Mouse (Mus musculus): ENCODE measurements around the gene Kif1bp. TPM values are rescaled to one million over a fixed set of nuclear protein-coding genes. Genes with fewer than 3 reads are reported as not detected.
"Not testable (repeated sequence)": the region's sequence is repeated elsewhere in the genome, so short reads cannot be mapped to it uniquely, and the experiment has no call there.

The Kif1bp gene
- 12.9 and 13.7 TPM in 2 replicates for polyA plus RNA-seq (2015; fragmentation: Nextera tagmentation; extraction: Ambion mirVana)

GRCm38 (mm10) chr10:62578338-62579100 is at the start of gene Kif1bp:
Kif1bp (minus strand) TSS chr10:62578457.
- Histone ChIP-seq H3K9ac (peak within 1 kb of the TSS; percentile 85), H3K4me1 (replicated peaks) (peaks cover 18% of the 10 kb centered on the region), H3K4me3 (replicated peaks) (peak within 1 kb of the TSS; percentile 83), H3K36me3 (peaks cover 45% of the 10 kb centered on the region), H3K27me3 (no peaks in the 10 kb centered on the region), H3K27ac (peak within 1 kb of the TSS; percentile 53), H3K4me2 (peak within 1 kb of the TSS; percentile 91), H3K9me3 (replicated peaks) (no peaks in the 10 kb centered on the region)
- ATAC-seq (ENCODE audit: low read depth), result peak; percentile 96
- WGBS (ENCODE audit: insufficient replicate concordance), result 6% methylated on average over 33 of the region's 33 CpGs
- DNase-seq, result peak; percentile 94

- peaks cover 36% of the 10 kb centered on the region for H3K4me1 ChIP-seq (replicated peaks)
- no peak overlapping the region for H3K9ac ChIP-seq
- no peaks in the 10 kb centered on the region for H3K9me3 ChIP-seq (replicated peaks)
- H3K4me2 ChIP-seq, result peak overlapping the region; percentile 96; the same call in 1 of the 2 replicates
- no peak for ATAC-seq (ENCODE audit: low read depth)
- DNase-seq, result no peak
- no peak overlapping the region for H3K27ac ChIP-seq
- H3K36me3 ChIP-seq, result peaks cover 6% of the 10 kb centered on the region
- 75% methylated on average over 3 of the region's 3 CpGs for WGBS (ENCODE audit: insufficient replicate concordance)
- H3K4me3 ChIP-seq (replicated peaks), result no peak overlapping the region
- no peaks in the 10 kb centered on the region for H3K27me3 ChIP-seq
Measured at GRCm38 (mm10) chr10:62604161-62604560, 25.9 kb upstream of the Kif1bp start.

- Histone ChIP-seq H3K4me1 (replicated peaks) (peaks cover 41% of the 10 kb centered on the region), H3K9me3 (replicated peaks) (no peaks in the 10 kb centered on the region), H3K36me3 (peaks cover 13% of the 10 kb centered on the region), H3K27me3 (no peaks in the 10 kb centered on the region), H3K4me2 (peak overlapping the region; percentile 96), H3K27ac (no peak overlapping the region; the same call in 1 of the 2 replicates), H3K9ac (peak overlapping the region; percentile 88; the same call in 1 of the 2 replicates), H3K4me3 (replicated peaks) (peak overlapping the region; percentile 93)
- no peak for DNase-seq
- 73% methylated on average over 12 of the region's 12 CpGs for WGBS (ENCODE audit: insufficient replicate concordance)
- no peak for ATAC-seq (ENCODE audit: low read depth)
Measured at GRCm38 (mm10) chr10:62603233-62604030, 25.2 kb upstream of the Kif1bp start.

- Histone ChIP-seq H3K27me3 (no peaks in the 10 kb centered on the region), H3K4me1 (replicated peaks) (peaks cover 50% of the 10 kb centered on the region), H3K9ac (peak within 1 kb of the TSS; percentile 88), H3K9me3 (replicated peaks) (no peaks in the 10 kb centered on the region), H3K36me3 (peaks cover 23% of the 10 kb centered on the region), H3K27ac (peak within 1 kb of the TSS; percentile 80), H3K4me2 (peak within 1 kb of the TSS; percentile 96), H3K4me3 (replicated peaks) (peak within 1 kb of the TSS; percentile 93)
- WGBS (ENCODE audit: insufficient replicate concordance), result 3% methylated on average over 53 of the region's 53 CpGs
- DNase-seq, result peak; percentile 80
- ATAC-seq (ENCODE audit: low read depth), result peak; percentile 95
Measured at GRCm38 (mm10) chr10:62602177-62603040, 24.2 kb upstream of the Kif1bp start, which contains the start of gene Ddx21. Ddx21 (minus strand) TSS chr10:62602281.

GRCm38 (mm10) chr10:62601833-62602176 is 23.5 kb upstream of the Kif1bp start:
- Histone ChIP-seq H3K9ac (peak overlapping the region; percentile 88), H3K4me3 (replicated peaks) (peak overlapping the region; percentile 93), H3K27me3 (no peaks in the 10 kb centered on the region), H3K9me3 (replicated peaks) (no peaks in the 10 kb centered on the region), H3K4me2 (peak overlapping the region; percentile 96), H3K36me3 (peaks cover 29% of the 10 kb centered on the region), H3K4me1 (replicated peaks) (peaks cover 52% of the 10 kb centered on the region), H3K27ac (peak overlapping the region; percentile 80)
- DNase-seq (no peak), ATAC-seq (ENCODE audit: low read depth) (peak; percentile 67)
- under 1% methylated on average over 23 of the region's 23 CpGs for WGBS (ENCODE audit: insufficient replicate concordance)

- H3K4me3 ChIP-seq (replicated peaks), result peak overlapping the region; percentile 93
- WGBS (ENCODE audit: insufficient replicate concordance), result 4% methylated on average over 20 of the region's 20 CpGs
- peak overlapping the region; percentile 96 for H3K4me2 ChIP-seq
- peaks cover 55% of the 10 kb centered on the region for H3K4me1 ChIP-seq (replicated peaks)
- ATAC-seq (ENCODE audit: low read depth), result no peak
- H3K9ac ChIP-seq, result peak overlapping the region; percentile 88
- no peak overlapping the region for H3K27ac ChIP-seq
- no peaks in the 10 kb centered on the region for H3K27me3 ChIP-seq
- H3K36me3 ChIP-seq, result peaks cover 33% of the 10 kb centered on the region
- DNase-seq, result peak; percentile 23
- no peaks in the 10 kb centered on the region for H3K9me3 ChIP-seq (replicated peaks)
Measured at GRCm38 (mm10) chr10:62601053-62601791, 23.0 kb upstream of the Kif1bp start.

- Histone ChIP-seq H3K27me3 (no peaks in the 10 kb centered on the region), H3K36me3 (peaks cover 44% of the 10 kb centered on the region), H3K4me2 (peak overlapping the region; percentile 96), H3K4me3 (replicated peaks) (peak overlapping the region; percentile 93), H3K9me3 (replicated peaks) (no peaks in the 10 kb centered on the region), H3K4me1 (replicated peaks) (peaks cover 55% of the 10 kb centered on the region), H3K27ac (no peak overlapping the region; the same call in 1 of the 2 replicates), H3K9ac (peak overlapping the region; percentile 63)
- DNase-seq (no peak), ATAC-seq (ENCODE audit: low read depth) (no peak)
- WGBS (ENCODE audit: insufficient replicate concordance), result 57% methylated on average over 6 of the region's 6 CpGs
Measured at GRCm38 (mm10) chr10:62600056-62600455, 21.8 kb upstream of the Kif1bp start.

GRCm38 (mm10) chr10:62599311-62599710 is 21.1 kb upstream of the Kif1bp start:
- not testable (repeated sequence) for DNase-seq; ATAC-seq (ENCODE audit: low read depth); H3K27ac ChIP-seq; H3K9ac ChIP-seq; H3K27me3 ChIP-seq; H3K4me3 ChIP-seq (replicated peaks); H3K9me3 ChIP-seq (replicated peaks)
- 83% methylated on average over 3 of the region's 3 CpGs for WGBS (ENCODE audit: insufficient replicate concordance)
- 0 out of 2 replicates have a peak overlapping the region, but pooled peaks have one; percentile 6 for H3K4me2 ChIP-seq
- peaks cover 55% of the 10 kb centered on the region for H3K4me1 ChIP-seq (replicated peaks)
- H3K36me3 ChIP-seq, result peaks cover 52% of the 10 kb centered on the region

- Histone ChIP-seq H3K4me3 (replicated peaks) (no peak overlapping the region), H3K9me3 (replicated peaks) (no peaks in the 10 kb centered on the region), H3K9ac (no peak overlapping the region), H3K27ac (no peak overlapping the region), H3K27me3 (no peaks in the 10 kb centered on the region), H3K36me3 (peaks cover 95% of the 10 kb centered on the region), H3K4me2 (no peak overlapping the region), H3K4me1 (replicated peaks) (peaks cover 4% of the 10 kb centered on the region)
- no peak for ATAC-seq (ENCODE audit: low read depth)
- 88% methylated on average over 7 of the region's 7 CpGs for WGBS (ENCODE audit: insufficient replicate concordance)
- DNase-seq, result no peak
Measured at GRCm38 (mm10) chr10:62592496-62592895, 14.2 kb upstream of the Kif1bp start.

- DNase-seq, result peak; percentile 69
- Histone ChIP-seq H3K9me3 (replicated peaks) (no peaks in the 10 kb centered on the region), H3K4me1 (replicated peaks) (no peaks in the 10 kb centered on the region; the same call in 1 of the 2 replicates), H3K4me2 (no peak overlapping the region), H3K36me3 (peaks cover 97% of the 10 kb centered on the region), H3K9ac (no peak overlapping the region), H3K27me3 (no peaks in the 10 kb centered on the region), H3K4me3 (replicated peaks) (no peak overlapping the region), H3K27ac (no peak overlapping the region)
- peak; percentile 71 for ATAC-seq (ENCODE audit: low read depth)
- 39% methylated on average over 6 of the region's 6 CpGs for WGBS (ENCODE audit: insufficient replicate concordance)
Measured at GRCm38 (mm10) chr10:62590200-62590599, 11.9 kb upstream of the Kif1bp start.

All from liver, embryonic 13.5 days (tissue).